Mouse (Mus musculus) megakaryocyte, embryonic 14.5 days (primary cell): ENCODE data around the gene Spon1. TPM values are rescaled to one million over a fixed set of nuclear protein-coding genes. Genes with fewer than 3 reads are reported as not detected.

ENCODE experiments used
- H3K27me3 ChIP-seq: replicated peaks from 2 replicates; pipeline ENCODE3; 2012; ENCODE audit warnings: inconsistent platforms
- H3K36me3 ChIP-seq: replicated peaks from 2 replicates; pipeline ENCODE3; 2012; ENCODE audit warnings: low read length, inconsistent platforms, mixed read lengths
- H3K4me1 ChIP-seq: 2 replicates; pipeline ENCODE4 v1.6.1; 2012; ENCODE audit warnings: inconsistent platforms
- H3K4me3 ChIP-seq: replicated peaks from 2 replicates; pipeline ENCODE3; 2012; ENCODE audit warnings: moderate library complexity, mild to moderate bottlenecking, inconsistent platforms
- H3K9me3 ChIP-seq: 2 replicates; pipeline ENCODE4 v1.6.1; 2012; ENCODE audit warnings: inconsistent platforms
- FLI1 ChIP-seq: IDR thresholded peaks from 2 replicates; pipeline ENCODE4 v1.6.1; 2012; ENCODE audit warnings: low read length, inconsistent platforms, mixed read lengths
- GATA1 ChIP-seq: IDR thresholded peaks from 3 replicates; pipeline ENCODE4 v1.6.1; 2012; ENCODE audit warnings: mixed read lengths, low read length, inconsistent platforms, borderline replicate concordance
- polyA plus RNA-seq: library from polyadenylated mRNA; stranded (reverse); fragments of >175 nt; gene quantifications from 2 replicates; pipeline ENCODE4 v1.2.3, GENCODE M21; 2012; ENCODE audit warnings: low replicate concordance; ENCODE audit not compliant: insufficient read depth

Gene Spon1
- polyA plus RNA-seq, 1 experiment, result not detected

DNA sequence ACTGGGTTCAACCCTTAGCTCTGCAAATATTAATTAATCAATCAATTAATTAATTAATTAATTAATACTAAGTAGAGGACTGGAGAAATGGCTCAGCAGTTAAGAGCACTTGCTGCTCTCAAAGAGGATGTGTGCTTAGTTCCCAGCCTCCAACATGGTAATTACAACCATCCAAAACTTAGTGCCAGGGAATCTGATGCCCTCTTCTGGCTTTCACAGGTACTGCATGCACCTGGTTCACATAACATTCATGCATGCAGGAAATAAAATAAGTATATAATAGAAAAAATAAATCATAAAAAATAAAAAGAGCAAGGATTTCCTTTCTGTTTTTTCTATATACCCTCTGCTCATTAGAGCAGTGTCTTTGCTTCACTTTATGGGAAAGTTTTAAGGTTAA, 132.6 kb downstream of the Spon1 start:
- Histone ChIP-seq H3K27me3 (no peaks in the 10 kb centered on the region), H3K4me3 (no peak overlapping the region), H3K36me3 (no peaks in the 10 kb centered on the region), H3K4me1 (no peaks in the 10 kb centered on the region), H3K9me3 (no peaks in the 10 kb centered on the region)
- no peak for TF ChIP-seq GATA1
- no peak for TF ChIP-seq FLI1

DNA sequence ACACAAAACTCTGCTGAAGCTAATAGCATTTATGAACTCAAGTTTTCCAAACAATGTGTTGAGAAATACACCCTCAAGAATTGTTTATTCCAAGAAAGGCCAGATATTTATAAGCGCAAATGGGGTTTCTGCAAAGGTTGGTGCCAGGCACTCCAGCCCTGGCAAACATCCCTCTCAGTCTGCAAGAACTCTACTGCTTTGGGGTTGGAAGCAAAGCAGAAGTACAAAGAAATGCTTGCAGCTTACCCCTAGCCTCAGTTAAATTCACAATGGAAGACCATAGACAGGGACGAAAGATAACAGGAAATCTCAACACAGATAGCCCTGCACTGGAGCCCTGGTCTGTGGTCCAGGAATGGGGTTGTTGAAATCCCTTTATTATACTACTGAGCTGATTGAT, 135.7 kb downstream of the Spon1 start:
- Histone ChIP-seq H3K4me1 (no peaks in the 10 kb centered on the region), H3K4me3 (no peak overlapping the region), H3K9me3 (no peaks in the 10 kb centered on the region), H3K27me3 (no peaks in the 10 kb centered on the region), H3K36me3 (no peaks in the 10 kb centered on the region)
- no peak for TF ChIP-seq GATA1
- no peak for TF ChIP-seq FLI1

DNA sequence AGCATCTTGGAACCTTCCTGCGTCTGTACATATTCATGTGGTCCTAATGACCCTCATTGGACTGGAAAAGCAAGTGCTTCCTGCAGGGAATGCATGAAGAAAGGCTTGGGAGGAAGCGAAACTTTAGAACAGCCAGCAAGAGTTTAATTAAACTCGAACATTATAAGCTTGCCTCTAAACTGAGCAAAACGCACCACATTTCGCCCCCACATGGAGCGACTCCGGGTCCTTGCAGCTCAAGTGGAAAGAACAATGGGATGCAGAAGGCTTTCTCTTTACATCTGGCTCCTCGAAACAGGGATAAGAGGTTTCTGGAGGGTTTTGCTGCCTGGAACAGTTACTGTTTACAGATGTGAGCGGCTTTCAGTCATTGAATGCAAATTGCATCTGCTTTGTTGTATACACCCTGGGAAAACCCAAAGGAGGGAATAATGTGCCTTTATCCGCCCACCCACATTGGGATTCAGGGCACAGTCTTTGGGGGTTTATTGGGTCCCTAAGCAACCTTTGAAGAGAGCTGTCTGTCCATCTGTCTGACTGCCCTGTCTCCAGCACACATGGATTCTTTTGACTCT, 136.2 kb downstream of the Spon1 start:
- H3K9me3 ChIP-seq, result no peaks in the 10 kb centered on the region
- no peak overlapping the region for H3K4me3 ChIP-seq
- H3K27me3 ChIP-seq, result no peaks in the 10 kb centered on the region
- no peaks in the 10 kb centered on the region for H3K4me1 ChIP-seq
- no peaks in the 10 kb centered on the region for H3K36me3 ChIP-seq
- TF ChIP-seq GATA1, result no peak
- no peak for TF ChIP-seq FLI1

DNA sequence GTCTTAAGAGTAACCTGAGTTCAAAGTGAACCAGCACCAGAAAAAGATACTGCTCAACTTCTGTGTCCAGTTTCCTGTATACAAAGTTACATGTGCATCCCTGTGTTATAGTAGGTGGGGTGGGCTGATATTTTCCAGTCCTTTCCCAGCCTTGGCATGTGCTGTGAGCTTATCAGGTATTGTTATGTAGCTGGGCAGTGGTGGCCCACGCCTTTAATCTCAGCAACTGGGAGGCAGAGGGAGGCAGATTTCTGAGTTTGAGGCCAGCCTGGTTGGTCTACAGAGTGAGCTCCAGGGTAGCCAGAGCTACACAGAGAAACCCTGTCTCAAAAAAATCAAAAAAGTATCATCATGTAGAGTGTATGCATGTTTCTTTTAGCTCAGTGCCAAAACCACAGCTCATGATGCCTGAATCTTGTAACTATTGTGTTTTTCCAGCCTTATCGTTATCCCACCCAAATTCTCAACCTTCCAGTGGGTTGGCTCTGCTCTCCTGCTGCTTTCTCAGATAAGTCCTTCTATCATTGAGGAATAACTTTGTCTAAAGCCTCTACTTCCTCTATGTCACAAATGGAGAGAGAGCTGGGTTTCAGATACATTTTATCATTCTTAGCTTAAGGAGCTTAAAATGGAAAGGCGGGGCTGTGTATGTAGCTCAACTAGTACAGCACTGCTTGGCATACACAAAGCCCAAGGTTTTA, 137.5 kb downstream of the Spon1 start:
- no peaks in the 10 kb centered on the region for H3K4me1 ChIP-seq
- H3K36me3 ChIP-seq, result no peaks in the 10 kb centered on the region

DNA sequence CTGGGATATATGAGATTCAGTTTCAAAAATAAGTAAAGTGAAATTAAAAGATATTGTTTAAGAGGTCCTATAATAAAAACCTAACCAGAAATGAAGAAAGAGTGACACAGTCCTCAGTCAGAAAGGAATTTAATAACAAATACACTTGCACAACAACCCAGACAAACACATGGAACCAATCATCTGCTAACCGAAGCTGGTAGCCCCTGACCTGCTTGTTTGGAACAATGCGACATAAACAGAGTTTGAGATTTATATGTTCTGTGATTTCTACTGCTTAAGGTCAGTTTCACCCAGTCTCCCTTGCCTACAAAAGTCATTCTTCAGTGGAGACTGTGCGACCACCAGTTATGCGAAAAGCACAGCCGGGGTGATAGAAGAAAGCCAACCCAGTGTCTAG, 138.1 kb downstream of the Spon1 start:
- Histone ChIP-seq H3K27me3 (no peaks in the 10 kb centered on the region), H3K9me3 (no peaks in the 10 kb centered on the region), H3K4me1 (no peaks in the 10 kb centered on the region), H3K4me3 (no peak overlapping the region), H3K36me3 (no peaks in the 10 kb centered on the region)
- TF ChIP-seq FLI1, result no peak
- no peak for TF ChIP-seq GATA1

More for the DNA sequence above, 137.5 kb downstream of the Spon1 start:
- H3K27me3 ChIP-seq, result no peaks in the 10 kb centered on the region
- H3K9me3 ChIP-seq, result no peaks in the 10 kb centered on the region
- no peak for TF ChIP-seq GATA1
- TF ChIP-seq FLI1, result no peak
- H3K4me3 ChIP-seq, result no peak overlapping the region

DNA sequence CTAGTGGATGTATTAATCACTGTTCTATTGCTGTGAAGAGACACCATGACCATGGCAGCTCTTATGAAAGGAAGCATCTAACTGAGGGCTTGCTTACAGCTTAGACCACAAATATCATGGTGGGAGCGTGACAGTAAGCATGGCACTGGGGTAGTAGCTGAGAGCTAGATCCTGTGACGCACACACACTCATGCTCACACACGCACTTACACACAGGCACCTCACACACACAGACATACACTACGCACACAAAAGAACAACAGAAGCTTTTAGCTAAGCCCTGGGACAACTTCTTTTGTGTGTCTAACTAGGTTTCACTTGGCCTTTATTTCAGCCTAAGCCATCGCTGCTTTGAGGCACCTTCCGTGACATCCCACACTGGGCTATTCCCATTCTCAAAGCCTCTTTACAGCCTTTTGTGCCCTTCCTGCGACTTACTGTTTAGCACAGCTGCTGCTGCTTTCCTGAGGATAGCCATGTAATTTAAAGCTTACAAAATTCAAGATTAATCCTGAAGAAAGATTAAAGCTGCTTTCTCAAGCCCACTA, 138.6 kb downstream of the Spon1 start:
- H3K36me3 ChIP-seq, result no peaks in the 10 kb centered on the region
- no peak overlapping the region for H3K4me3 ChIP-seq
- no peaks in the 10 kb centered on the region for H3K4me1 ChIP-seq
- no peaks in the 10 kb centered on the region for H3K9me3 ChIP-seq
- no peak for TF ChIP-seq FLI1
- TF ChIP-seq GATA1, result no peak
- H3K27me3 ChIP-seq, result no peaks in the 10 kb centered on the region

DNA sequence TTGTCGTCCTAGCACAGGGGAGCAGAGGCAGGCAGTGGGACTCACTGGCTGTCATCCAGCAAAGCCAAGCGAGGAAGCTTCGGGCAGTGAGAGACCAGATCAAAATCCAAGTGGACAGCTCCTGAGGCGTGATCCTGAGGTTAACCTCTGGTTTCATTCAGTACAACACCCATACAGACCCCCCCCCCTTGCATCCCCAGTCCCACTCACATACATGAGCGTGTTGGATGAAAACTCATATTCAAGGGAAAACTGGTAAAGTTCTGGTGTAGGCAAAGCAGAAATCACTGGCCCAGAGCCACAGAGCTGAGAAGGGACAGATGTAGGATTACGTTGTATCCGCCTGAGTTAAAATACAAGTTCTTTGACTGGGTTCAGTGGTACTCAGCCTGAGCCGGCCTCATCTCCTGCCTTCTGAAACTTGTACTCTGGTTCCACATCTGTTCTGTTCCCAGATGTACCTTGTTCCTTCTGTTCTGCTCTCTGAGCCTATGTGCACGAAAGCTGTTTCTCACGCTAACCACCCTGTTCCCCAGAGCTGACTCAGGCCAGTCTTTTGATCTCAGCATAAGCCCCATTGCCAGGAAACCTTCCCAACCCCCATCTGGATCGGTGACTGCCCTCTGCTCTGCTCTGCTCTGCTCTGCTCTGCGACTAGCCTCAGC, 143.5 kb downstream of the Spon1 start:
- Histone ChIP-seq H3K4me1 (no peaks in the 10 kb centered on the region), H3K4me3 (no peak overlapping the region), H3K27me3 (no peaks in the 10 kb centered on the region), H3K9me3 (no peaks in the 10 kb centered on the region), H3K36me3 (no peaks in the 10 kb centered on the region)
- TF ChIP-seq FLI1 (no peak), GATA1 (no peak)

DNA sequence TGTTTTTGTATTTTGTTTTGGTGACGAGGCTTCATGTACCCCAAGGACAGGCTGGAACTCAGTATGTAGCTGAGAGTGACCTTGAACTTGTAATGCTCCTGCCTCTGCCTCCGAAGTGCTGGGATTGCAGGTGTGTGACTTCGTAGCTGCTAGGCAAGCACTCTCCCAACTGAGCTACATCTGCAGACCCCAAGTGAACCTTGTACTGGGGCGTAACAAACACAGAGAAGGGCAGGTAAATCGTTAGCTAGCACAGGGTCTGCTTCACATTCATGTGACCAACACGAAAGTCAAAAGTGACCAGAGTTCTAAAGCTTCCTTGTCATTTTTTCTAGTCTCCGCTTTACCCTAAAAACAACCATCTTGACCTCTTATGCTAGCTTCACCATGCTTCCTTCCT, 145.1 kb downstream of the Spon1 start:
- TF ChIP-seq GATA1 (no peak), FLI1 (no peak)
- Histone ChIP-seq H3K27me3 (peaks cover 2% of the 10 kb centered on the region), H3K36me3 (no peaks in the 10 kb centered on the region), H3K4me3 (no peak overlapping the region), H3K9me3 (no peaks in the 10 kb centered on the region), H3K4me1 (no peaks in the 10 kb centered on the region)

DNA sequence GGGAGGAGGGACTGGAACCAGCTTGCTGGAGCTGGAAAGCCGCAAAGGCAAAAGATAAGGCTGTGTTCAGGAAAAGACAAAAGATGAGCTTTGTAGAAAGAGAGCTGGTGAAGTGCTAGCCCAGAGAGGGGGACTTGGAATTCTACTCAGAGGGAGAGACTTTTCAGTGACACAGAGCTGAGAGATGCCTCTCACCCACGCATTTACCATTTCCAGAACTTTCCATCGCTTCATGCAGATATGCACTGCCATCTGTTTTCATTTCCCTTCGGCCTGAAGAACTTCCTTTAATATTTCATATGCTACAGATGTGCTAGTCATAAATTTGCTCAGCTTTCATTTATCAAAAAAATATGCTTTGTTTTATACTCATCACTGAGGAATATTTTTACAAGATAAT, 150.1 kb downstream of the Spon1 start:
- H3K36me3 ChIP-seq, result no peaks in the 10 kb centered on the region
- H3K9me3 ChIP-seq, result peaks cover 9% of the 10 kb centered on the region
- no peak for TF ChIP-seq GATA1
- no peak for TF ChIP-seq FLI1
- no peak overlapping the region for H3K4me3 ChIP-seq
- H3K27me3 ChIP-seq, result peaks cover 2% of the 10 kb centered on the region
- no peaks in the 10 kb centered on the region for H3K4me1 ChIP-seq

DNA sequence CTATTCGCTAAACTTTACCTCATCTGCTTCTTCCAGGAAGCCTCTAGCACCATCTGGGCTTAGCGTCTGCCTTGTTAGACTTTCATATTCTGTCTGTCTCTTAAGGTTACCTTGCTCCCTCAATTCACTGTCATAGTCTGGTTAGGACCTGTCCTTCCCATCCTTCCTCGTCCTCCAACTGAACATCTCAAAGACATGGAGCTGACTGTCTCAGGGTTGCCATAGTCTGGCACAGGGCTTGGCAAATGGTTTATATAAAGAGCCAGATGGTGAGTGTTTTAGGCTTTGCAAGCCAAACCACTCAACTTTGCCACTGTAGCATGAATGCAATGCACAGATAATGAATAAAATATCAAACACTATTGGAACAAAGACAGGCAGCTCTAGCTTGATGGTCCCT, 153.1 kb downstream of the Spon1 start:
- Histone ChIP-seq H3K9me3 (peaks cover 14% of the 10 kb centered on the region), H3K36me3 (no peaks in the 10 kb centered on the region), H3K27me3 (peaks cover 2% of the 10 kb centered on the region), H3K4me1 (no peaks in the 10 kb centered on the region), H3K4me3 (no peak overlapping the region)
- TF ChIP-seq GATA1, result no peak
- TF ChIP-seq FLI1, result no peak
